Mouse (Mus musculus): ENCODE data around the gene Atp13a4.

The Atp13a4 gene

DNA sequence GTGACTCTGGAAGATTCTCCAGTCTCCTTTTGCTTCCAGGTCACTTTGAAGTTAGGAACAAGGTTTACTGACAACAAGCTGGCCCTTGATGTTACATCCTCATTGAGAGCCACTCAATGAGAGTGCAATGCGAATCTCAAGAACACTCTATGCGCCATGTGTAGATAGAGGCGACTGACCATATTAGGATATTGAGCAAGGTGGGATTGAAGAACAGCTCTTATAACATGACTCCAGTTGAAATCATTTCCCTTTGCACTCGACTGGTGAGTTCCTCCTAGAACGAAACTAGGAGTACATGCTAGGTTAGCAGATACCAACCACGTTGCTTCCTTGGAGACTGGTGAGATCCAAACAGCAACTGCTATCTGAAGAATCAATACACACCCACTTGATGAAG is 64.3 kb downstream of the Atp13a4 start:
- DNase-seq (ENCODE audit: low read depth, low spot score) = no peak

DNA sequence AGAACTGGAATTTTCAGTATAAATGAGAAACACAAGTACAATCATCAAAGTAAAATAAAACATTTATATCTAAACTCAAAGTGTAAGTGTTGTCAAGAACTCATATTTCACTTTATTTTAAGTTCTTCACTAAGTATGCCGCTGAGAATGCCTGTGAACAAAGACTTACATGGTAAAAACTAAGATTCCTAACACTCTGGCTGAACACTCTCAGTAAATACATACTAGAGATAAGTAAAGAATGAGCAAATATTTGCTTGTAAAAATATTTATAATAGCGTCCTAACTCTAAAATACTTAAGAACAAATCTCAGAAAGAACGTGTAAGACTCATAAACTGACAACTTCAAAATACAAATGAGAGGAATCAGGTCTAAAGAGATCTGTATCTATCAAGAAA is 80.9 kb downstream of the Atp13a4 start:
- no peak for DNase-seq (ENCODE audit: low read depth, low spot score)

DNA sequence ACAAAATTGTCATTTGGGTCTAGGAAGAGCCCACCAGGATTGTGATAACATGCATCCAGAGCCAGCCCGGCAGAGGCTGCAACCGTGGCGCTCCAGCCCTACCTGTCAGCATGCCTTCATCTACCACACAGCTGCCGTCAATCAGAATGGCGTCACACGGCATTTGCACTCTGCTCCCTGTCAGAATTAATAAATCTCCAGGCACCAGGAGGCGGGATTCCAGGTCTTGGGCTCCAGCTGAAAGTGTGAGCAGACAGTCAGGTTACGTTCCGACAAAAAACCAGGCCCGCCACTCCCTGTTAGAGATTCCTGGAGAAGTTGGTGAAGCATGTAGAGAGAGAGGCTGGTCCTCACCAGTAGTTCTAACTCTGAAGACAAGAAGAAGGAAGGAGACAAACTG is 85.3 kb downstream of the Atp13a4 start:
- no peak for DNase-seq (ENCODE audit: low read depth, low spot score)

DNA sequence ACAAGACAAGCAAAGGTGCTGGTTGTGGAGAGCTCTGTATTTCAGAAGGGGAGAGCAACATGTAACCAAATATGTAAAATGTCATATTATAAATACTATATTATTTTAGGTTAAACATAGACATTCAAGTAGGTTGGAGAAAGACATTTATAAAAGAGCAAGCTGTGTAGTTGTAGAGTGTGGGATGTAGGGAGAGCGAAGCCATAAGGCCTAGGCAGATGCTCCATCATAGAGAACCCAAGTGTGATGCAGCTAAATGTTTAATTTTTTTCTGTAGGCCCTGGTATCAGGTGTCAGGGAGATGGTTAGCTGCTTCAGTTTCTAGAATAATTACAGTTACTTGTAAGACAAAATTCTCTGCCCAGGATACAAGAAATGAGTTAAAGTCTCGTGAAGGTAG is 87.8 kb downstream of the Atp13a4 start:
- no peak for DNase-seq (ENCODE audit: low read depth, low spot score)

DNA sequence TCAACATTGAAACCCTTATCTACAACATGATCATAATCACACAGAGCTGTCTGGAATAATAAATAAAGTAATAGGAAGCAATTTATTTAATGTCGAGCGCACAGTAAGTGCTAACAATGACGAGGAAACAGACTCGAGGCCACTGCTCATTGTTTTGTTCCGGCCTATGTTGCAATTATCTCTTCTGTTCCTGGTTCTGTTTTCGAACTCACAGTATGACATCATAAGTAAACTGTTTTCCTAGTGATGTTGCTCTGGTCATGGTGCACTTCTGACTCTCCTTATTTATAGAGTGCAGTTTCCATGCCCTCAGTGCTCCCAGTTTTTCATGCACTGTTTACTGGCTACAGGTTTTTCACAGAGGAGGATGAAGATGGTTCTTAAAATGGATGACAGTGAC is 91.4 kb downstream of the Atp13a4 start:
- no peak for DNase-seq (ENCODE audit: low read depth, low spot score)

DNA sequence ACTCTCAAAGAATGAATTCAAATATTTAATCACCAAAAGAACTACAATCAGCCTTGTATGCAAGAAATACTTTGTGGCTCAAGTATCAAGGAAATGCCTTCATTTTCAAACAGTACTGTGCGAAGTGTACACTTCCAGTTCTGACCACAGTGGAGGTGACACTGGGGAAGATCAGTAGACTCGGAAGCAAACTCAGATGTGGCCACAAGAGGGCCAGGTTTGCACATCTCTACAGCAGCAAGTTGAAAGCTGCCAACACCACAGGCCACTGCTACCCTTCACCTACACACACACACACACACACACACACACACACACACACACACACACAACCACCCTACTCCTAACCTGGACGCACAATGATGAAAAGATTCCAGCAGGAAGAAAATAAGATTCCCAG is 93.0 kb downstream of the Atp13a4 start:
- DNase-seq (ENCODE audit: low read depth, low spot score) = peak; percentile 7

DNA sequence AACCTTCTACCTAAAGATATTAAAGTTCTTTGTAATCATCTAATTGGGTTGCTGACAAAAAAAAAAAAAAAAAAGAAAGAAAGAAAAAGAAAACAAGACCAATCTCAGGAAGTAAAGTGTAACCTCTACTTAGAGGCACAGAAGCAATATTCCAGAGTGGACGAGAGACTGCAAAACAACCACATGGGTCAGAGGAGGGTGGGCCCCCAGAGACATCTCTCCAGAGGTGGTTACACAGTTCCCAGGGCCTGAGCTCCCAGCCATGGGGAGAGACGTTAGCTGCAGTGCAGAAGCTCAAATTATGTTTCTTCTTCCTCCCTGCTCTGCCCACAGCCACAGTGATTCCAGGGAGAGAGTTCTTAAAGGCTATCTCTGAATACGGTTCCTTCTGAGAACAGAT is 102.5 kb downstream of the Atp13a4 start:
- DNase-seq (ENCODE audit: low read depth, low spot score) = no peak

DNA sequence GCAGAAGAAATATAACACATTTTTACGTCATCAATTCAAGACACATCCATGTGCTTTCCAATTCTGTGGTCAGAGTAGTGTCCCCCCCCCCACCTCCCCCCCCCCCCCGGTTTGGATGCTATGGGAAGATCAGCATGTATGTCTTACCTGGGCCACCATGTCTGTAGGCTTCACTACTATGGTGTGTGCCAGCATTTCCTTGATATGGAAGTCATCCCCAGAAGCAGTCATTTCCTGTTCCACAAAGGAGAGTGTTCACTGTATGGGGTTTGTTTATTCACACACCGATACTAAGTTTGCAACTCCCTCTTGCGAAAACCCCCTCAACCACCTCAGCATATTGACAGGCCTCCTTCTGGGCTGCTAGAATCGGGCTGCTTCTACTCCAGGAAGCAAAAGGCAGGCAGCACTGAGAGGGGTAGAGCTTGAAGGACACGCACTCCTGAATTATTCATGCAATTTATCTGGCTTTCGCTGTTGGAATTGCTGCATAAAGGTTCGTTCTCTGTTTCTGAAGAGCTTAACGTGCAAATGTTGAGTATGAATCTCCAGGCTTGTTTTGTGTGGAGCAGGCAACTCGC is 103.2 kb downstream of the Atp13a4 start:
- no peak for DNase-seq (ENCODE audit: low read depth, low spot score)

DNA sequence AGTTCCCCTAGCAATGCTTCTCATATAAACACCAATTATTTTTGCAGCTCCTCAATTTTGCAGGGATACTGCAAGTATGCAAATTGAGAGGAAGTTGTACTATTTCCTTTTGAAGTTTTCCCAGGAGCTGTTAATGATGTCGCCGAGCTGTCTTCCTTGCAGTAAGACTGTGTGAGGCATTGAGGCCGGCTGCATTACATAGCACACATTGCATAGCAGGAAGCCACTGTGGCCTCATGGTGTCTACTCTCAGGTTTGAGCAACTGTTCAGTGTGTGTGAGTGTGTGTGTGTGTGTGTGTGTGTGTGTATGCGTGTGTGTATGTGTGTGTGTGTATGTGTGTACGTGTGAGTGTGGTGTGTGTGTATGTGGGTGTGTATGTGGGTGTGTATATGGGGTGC is 106.6 kb downstream of the Atp13a4 start:
- DNase-seq (ENCODE audit: low read depth, low spot score) = no peak

DNA sequence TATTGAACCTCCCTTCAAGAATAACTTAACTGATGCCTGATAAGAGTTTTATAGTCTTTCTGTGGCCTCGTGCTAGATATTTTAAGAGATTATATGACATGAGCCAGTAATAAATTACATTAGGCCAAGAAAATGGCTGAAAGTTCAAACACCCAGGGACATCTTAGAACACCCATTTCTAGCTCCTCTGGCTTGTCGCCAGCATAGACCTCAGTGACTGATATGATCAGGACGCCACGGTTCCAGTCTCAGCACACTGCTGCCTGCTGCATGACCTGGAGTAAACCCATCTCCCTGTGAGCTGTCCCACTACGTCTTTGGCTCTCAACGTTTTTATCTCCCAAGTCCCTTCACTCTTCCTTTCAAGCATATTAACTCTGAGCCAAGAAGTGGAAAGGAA is 108.9 kb downstream of the Atp13a4 start:
- no peak for DNase-seq (ENCODE audit: low read depth, low spot score)

DNA sequence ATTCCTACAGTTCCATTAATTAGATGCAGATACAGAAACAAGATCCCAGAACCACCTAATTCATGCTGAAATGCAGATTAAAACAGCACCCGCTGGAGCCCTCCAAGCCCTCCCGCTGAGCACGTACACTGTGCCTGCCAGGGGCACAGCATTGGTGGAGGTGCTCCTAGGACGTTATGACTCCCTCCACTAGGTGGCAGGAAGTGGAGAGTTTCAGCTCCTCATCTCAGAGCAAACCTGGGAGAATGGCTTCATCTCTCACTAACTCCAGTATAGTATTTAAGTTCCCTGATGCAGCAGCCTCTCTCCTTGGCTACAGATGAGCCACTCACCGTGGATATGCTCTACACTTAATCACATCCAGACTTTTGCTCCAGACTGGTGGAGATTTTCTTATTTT is 110.0 kb downstream of the Atp13a4 start:
- DNase-seq (ENCODE audit: low read depth, low spot score) = peak; percentile 7

DNA sequence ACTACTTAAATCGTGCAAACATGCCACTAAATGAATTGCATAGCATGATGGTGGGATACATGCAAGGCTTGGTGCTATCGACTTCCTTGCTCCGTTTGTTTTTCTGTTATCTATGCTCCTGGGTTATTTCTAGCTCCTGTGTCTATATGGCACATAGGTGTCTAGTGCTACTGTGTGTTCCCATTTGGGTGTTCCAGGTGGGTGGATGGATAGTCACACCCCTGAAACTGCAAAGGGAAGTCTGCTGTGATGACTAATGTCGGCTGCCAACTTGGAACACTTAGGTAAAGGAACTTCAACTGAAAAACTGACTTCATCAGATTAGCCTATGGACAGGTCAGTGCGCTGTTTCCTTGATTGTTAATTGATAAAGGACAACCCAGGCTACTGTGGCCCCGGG is 129.8 kb downstream of the Atp13a4 start:
- no peak for DNase-seq (ENCODE audit: low read depth, low spot score)

DNA sequence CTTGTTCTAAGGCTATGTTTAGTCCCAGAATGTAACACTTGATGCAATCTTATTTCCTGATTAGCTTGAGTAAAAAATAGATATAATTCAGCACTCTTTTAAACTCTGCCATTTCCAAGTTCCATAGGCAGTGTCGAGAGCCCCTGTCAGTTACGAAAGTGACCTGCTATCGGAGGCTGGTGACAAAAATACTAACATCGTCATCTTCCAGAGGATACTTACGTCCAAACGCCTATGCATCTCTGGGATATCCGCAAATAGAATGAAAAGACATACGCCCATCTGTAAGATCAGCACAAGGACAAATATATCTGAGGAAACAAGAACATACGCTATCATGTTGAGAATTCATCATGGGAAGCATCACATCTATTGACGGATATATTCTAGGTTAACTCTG is 137.3 kb downstream of the Atp13a4 start:
- DNase-seq (ENCODE audit: low read depth, low spot score) = no peak

DNA sequence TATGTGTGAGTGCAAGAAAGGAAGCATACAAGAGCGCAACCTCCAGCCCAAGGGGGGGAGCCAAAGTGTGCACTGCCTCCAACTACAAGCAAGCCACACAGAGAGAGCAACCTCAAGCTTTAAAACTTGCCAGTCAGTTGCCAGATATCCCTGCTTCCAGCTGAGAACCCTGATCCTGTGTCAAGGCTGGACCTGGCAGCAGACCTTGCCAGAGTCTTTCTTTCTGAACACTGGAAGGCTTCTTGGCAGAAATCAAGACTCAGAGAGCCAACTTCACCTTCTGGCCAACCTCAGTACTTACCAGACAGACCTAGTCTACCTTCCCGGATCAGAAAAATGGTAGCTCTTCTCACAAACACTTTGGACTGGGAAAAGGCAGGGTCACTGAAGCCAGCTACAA is 145.6 kb downstream of the Atp13a4 start:
- DNase-seq (ENCODE audit: low read depth, low spot score) = no peak

DNA sequence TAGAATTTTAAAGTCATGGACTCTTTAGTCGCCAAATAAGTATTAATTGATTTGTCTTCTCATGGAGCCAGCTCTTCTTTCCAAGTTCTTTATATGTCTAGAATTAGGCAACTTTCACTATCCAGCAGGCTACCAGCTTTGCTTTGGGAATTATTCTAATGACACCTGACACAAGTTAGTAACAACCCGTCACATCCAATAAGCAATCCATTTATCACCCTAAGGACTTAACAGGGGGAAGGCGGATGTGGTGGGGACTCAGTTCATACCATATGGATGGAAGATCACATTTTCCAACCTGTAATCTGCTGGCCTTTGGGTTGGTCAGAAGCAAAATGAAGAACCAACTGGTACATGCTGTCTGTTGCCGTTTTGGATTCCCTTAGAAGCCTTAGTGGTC is 159.9 kb downstream of the Atp13a4 start:
- no peak for DNase-seq (ENCODE audit: low read depth, low spot score)

DNA sequence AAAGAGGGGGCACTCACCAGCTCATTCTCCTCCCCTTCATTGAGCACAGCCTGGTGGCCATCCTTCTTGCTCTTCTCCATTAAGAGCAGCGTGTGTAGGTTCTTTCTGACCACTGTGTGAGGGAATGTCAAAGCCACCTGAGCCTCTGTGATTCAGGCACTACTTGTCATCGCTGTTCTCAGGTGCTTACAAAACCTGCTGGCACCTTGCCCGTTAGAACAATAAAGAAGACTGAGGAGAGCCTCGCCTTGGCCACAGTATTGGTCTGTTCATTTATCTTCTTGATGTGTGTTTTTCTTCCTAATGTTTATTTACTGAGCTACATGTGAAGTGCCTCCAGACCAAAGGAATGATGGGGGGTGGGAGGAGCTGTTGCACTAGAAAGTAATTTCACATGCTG is 166.2 kb downstream of the Atp13a4 start, which contains the start of gene Atp13a5:
TSS of gene Atp13a5 (minus strand) at position 275 of the 400 bp plus-strand sequence.
- DNase-seq (ENCODE audit: low read depth, low spot score) = no peak

DNA sequence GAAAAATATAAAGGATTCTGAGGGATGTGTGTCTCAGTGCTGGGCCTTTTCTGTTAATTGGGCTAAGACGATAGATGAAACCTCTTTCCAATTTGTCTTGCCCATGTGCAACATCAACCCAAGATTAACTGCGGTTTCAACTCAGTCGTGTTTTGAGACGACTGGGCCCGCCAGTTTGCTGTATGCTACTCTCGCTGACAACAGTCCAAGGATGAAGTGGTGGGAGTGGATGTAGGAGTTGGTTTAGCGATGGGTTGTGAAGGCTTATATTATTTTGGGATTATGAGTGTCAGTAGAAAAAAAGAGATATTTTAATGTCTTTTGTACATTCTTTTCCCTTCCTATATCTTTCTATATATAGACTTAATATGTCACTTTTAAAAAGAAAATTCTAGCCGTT is 170.0 kb downstream of the Atp13a4 start:
- DNase-seq (ENCODE audit: low read depth, low spot score) = no peak

Measured in CD4-positive, CD25-positive, alpha-beta regulatory T cell, adult 2 months (primary cell).